Mouse (Mus musculus) adrenal gland, adult 8-10 months (tissue): ENCODE measurements around the gene Cpz. TPM values are rescaled to one million over a fixed set of nuclear protein-coding genes. Genes with fewer than 3 reads are reported as not detected.
A peak's percentile ranks its signal among the peaks of the same experiment; 100 is the strongest.

Experiments
- DNase-seq: peaks from one replicate; pipeline ENCODE4 v3.0.0; 2022
- total RNA-seq, 4 experiments: library from RNA; stranded (reverse); gene quantifications; 2 replicates each; pipeline ENCODE4 v1.2.4; 2022

The Cpz gene
- total RNA-seq, result 1 to 10 TPM in 1 of 4 experiments, under 1 TPM in 2, not detected in 1; 0.67 to 2.2 (median 0.91) TPM

DNA sequence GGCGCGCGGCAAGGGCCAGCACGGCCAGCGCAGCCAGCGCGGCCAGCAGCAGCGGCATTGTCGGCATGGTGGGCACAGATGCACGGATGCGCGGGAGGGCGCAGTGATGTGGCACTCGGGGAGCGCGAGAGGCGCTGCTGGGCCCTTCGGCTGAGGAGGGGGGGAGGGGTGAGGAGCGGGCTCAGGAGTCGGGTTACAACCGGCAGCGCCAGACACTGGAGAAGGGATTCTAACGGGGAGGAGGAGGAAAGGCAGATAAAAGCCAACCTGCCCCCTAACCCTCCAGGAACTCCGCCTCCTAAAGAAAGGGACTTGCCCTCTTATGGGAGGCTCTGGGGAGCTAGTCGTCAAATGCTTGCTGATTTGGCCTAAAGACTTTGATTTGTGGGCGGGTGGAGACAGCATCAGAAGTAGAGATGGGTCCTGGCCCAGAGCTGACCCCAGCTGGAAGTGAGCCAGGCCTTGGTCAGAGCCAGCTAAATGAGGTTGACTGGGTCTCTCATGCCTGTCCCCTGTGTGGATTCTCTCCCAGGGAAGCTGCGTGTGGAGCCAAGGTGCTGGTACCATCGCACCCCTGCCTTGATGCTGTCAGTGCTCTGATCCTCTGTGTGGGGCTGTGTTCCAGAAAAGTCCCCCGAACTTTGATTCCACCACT lies at the start of gene Cpz:
TSS of gene Cpz (minus strand) at position 230 of the 655 bp plus-strand sequence.
- DNase-seq, result no peak

- peak; percentile 90 for DNase-seq
These were observed 49.4 kb upstream of the Cpz start, which contains the start of gene Trmt44 for GRCm38 (mm10) chr5:35574653-35575599. Trmt44 (minus strand) TSS chr5:35575070.

GRCm38 (mm10) chr5:35571546-35571945 lies 46.0 kb upstream of the Cpz start:
- no peak for DNase-seq

DNA sequence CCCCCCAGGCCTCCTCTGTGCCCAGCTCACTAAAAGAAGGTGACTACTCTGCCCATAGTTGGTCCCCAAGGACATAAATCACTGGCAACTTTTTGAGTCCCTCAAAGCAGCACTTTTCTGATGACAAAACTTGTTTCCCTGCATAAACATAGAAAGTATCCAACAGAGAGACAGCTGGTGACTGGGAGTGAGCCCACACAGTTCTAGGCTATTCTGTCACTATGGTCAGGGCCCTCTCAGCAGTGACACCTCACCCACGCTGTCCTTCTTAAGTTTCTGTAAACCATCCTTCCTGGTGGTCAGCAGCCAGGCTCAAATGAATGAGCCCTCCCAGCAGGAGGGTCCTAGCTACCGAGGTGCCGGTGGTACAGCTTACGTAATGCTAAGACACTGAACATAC lies 41.1 kb upstream of the Cpz start:
- DNase-seq, result no peak

GRCm38 (mm10) chr5:35565217-35565616 lies 39.7 kb upstream of the Cpz start:
- DNase-seq, result no peak

DNA sequence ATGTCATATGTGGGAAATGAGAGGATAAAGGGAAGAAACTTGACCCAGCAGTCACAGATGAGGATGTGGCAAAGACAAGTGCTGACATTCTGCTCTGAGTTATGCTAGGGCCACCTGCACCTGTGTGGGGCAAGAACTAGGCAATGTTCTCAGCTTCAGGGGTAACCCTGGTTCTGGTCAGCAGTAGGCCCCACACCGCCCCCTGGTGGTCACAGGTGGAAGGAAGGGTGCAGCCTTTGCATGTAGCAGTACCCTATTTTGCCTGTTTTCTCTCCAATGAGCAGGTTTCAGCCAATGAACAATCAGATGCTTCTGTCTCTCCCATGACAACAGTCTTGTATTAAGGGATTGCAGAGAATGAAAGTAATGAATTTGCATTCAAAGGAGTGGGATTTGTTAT lies 38.0 kb upstream of the Cpz start:
- peak; percentile 33 for DNase-seq

GRCm38 (mm10) chr5:35562616-35563015 lies 37.1 kb upstream of the Cpz start:
- DNase-seq, result no peak

GRCm38 (mm10) chr5:35559447-35559846 lies 33.9 kb upstream of the Cpz start:
- DNase-seq, result no peak

GRCm38 (mm10) chr5:35557946-35558621 lies 32.6 kb upstream of the Cpz start:
- no peak for DNase-seq

- no peak for DNase-seq
These were observed 30.9 kb upstream of the Cpz start for GRCm38 (mm10) chr5:35556393-35556792.

GRCm38 (mm10) chr5:35552838-35553539 lies 27.5 kb upstream of the Cpz start:
- no peak for DNase-seq

GRCm38 (mm10) chr5:35551855-35552837 lies 26.6 kb upstream of the Cpz start:
- no peak for DNase-seq

DNA sequence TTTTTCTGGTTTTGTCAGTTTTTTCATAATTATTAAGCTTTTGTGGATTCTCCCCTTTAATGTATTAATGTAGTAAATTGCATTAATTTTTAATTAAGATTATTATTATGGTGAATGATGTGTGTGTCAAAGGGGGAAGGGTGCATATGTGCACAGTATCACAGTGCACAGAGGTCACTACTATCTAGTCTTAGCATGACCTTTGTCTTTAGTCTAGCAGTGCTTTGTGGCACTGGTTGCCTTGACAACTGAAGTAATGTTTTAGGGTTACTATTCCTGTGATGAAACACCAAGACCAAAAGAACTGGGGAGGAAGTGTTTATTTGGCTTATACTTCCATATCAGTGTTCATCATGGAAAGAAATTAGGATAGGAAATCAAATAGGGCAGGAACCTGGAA lies 20.6 kb upstream of the Cpz start:
- no peak for DNase-seq

GRCm38 (mm10) chr5:35541059-35541790 lies 15.7 kb upstream of the Cpz start:
- DNase-seq, result no peak

- DNase-seq, result no peak
These were observed 15.1 kb upstream of the Cpz start for GRCm38 (mm10) chr5:35540555-35540954.

GRCm38 (mm10) chr5:35539576-35539975 lies 14.1 kb upstream of the Cpz start:
- DNase-seq, result no peak

GRCm38 (mm10) chr5:35538022-35538421 lies 12.5 kb upstream of the Cpz start:
- DNase-seq, result no peak

- DNase-seq, result no peak
These were observed 12.0 kb upstream of the Cpz start for GRCm38 (mm10) chr5:35537474-35537873.

DNA sequence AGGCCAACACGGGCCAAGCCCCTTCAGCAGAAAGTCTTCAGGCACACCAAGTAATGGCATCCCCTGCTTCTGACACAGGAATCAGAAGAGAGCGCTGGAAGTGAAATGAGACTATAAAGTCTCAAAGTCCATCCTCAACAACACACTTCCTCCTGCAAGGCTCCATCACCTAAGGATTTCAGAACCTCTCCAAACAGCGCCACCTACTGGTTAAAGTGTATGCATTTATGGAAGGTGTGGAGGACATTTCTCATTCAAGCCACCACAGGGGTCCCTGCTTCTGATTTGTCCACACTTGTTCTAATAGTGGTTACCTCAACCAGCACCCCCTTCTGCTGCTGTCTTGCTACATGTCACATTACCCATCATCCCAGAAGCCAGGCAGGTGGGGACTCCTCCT lies 10.8 kb upstream of the Cpz start:
- no peak for DNase-seq

DNA sequence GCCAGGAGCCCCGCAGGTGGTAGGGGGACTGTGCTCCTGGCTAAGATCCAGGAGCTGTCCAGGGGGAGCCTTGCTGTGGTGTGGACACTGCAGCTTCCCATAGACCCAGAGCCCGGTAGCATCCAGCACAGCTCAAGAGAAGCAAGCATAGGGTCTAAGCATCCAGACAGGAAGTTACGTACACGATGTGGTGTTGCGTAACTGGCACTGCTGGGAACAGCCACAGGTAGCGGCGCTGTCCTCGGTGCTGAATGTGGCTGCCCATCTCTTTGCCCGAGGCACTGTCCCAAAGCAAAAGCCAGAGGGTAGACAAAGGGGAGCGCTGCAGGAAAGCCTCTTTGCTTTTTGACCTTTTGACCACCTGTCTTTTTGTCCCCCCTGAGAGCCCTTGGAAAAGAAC lies 6.1 kb upstream of the Cpz start:
- no peak for DNase-seq
